Mouse (Mus musculus) duodenum, adult 2 months (tissue): ENCODE data around the gene Zfp981. TPM values are rescaled to one million over a fixed set of nuclear protein-coding genes. Genes with fewer than 3 reads are reported as not detected.

Source experiments
- polyA plus RNA-seq: library from polyadenylated mRNA; depleted of rRNA; stranded (reverse); fragments of >200 nt; gene quantifications from 2 replicates; pipeline ENCODE4 v1.2.3, GENCODE M21; 2012; ENCODE audit warnings: low replicate concordance; rRNA removed

Zfp981 gene
- polyA plus RNA-seq, result not detected in 2 replicates

GRCm38 (mm10) chr4:146501727-146502126, at the start of gene Zfp981:
Zfp981 (plus strand) TSS chr4:146502027.

Other genes starting within 250 kb of the Zfp981 start
- 0.01 TPM in 1 of 2 replicates, not detected in the other for gene Zfp992, start 53.0 kb upstream of the Zfp981 start, polyA plus RNA-seq
- not detected in 2 replicates for gene Zfp993, start 108.9 kb downstream of the Zfp981 start, polyA plus RNA-seq